Mouse (Mus musculus) small intestine, adult 2 months (tissue): ENCODE results near the gene Map3k6.

Source experiments
- CTCF ChIP-seq: fragments of 200-500 bp; IDR thresholded peaks from 2 replicates; pipeline ENCODE4 v1.5.1; 2012; ENCODE audit warnings: low read depth, mild to moderate bottlenecking, control low read depth, inconsistent platforms, low read length, moderate library complexity, mixed read lengths; ENCODE audit not compliant: insufficient replicate concordance, insufficient read length; ENCODE audit errors: extremely low read depth
- POLR2A ChIP-seq: fragments of 200-500 bp; IDR thresholded peaks from 2 replicates; pipeline ENCODE4 v1.6.1; 2012; ENCODE audit warnings: low read depth, mild to moderate bottlenecking, control low read depth, inconsistent platforms, low read length, moderate library complexity

GRCm38 (mm10) chr4:133298516-133299365, 58.1 kb downstream of the Map3k6 start:
- TF ChIP-seq CTCF, result no peak
- no peak for TF ChIP-seq POLR2A
